Mouse (Mus musculus): ENCODE data around the gene Kcnd2. TPM values are rescaled to one million over a fixed set of nuclear protein-coding genes. Genes with fewer than 3 reads are reported as not detected.
"Not testable (repeated sequence)": the region's sequence is repeated elsewhere in the genome, so short reads cannot be mapped to it uniquely, and the experiment has no call there.

The Kcnd2 gene
- polyA plus RNA-seq, 1 experiment from 2014 or later, result 3.7 TPM

DNA sequence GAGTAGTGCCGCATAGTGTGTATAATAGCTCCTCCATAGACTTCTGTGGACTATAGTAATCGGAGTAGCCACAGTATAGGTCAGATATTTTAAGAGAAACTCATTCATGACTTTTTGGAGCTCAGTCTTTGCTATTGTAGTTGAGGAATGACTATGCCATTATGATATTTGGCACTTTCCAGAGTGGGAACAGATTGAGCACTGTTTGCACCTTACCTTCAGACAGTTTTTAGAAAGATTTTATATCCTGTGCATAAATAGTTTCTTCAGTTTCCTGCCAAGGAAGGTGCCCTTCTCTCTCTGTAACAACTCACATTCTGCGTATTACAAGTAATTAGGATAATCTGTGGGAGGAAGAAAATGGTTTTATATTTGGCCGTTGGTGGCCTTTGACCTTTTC is 89.6 kb downstream of the Kcnd2 start:
- H3K9ac ChIP-seq, result no peak overlapping the region
- H3K4me3 ChIP-seq, result no peak overlapping the region
- 95% methylated on average over 4 of the region's 4 CpGs for WGBS
- no peaks in the 10 kb centered on the region for H3K36me3 ChIP-seq (ENCODE audit: poor library complexity, severe bottlenecking)
- no peaks in the 10 kb centered on the region for H3K27me3 ChIP-seq
- no peaks in the 10 kb centered on the region for H3K9me3 ChIP-seq (replicated peaks)
- H3K4me2 ChIP-seq, result no peak overlapping the region
- 0 out of 2 replicates have a peak, but pooled peaks cover 1% of the 10 kb centered on the region for H3K4me1 ChIP-seq
- H3K27ac ChIP-seq, result no peak overlapping the region
- no peak for ATAC-seq

DNA sequence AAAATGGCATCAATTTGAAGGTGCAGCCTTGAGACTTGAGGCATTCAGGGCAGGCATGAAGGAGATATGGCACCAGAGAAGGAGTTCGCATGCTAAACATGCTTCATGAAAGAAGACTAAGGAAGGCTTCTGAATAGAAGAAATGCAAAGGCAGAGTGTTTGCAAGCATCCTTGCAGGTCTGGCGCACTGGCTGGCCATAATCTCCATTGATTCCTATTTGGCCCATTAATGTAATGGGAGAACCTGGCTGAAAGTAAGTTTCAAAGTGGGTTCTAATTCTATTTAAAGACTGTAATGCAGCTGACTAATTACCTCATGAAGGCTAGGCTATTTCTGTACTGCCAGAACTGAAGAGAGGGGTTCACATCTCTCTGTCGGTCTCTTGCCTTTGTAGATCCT is 94.9 kb downstream of the Kcnd2 start:
- ATAC-seq, result no peak
- no peak overlapping the region for H3K27ac ChIP-seq
- no peak overlapping the region for H3K9ac ChIP-seq
- H3K4me1 ChIP-seq, result 0 out of 2 replicates have a peak, but pooled peaks cover 6% of the 10 kb centered on the region
- no peaks in the 10 kb centered on the region for H3K27me3 ChIP-seq
- no peak overlapping the region for H3K4me2 ChIP-seq
- H3K4me3 ChIP-seq, result no peak overlapping the region
- no peaks in the 10 kb centered on the region for H3K36me3 ChIP-seq (ENCODE audit: poor library complexity, severe bottlenecking)
- WGBS, result 28% methylated on average over 3 of the region's 3 CpGs
- H3K9me3 ChIP-seq (replicated peaks), result no peaks in the 10 kb centered on the region

- ATAC-seq, result no peak
- Histone ChIP-seq H3K4me3 (no peak overlapping the region), H3K4me2 (no peak overlapping the region), H3K27ac (no peak overlapping the region), H3K4me1 (peaks cover 14% of the 10 kb centered on the region), H3K36me3 (ENCODE audit: poor library complexity, severe bottlenecking) (no peaks in the 10 kb centered on the region), H3K27me3 (no peaks in the 10 kb centered on the region), H3K9me3 (replicated peaks) (no peaks in the 10 kb centered on the region), H3K9ac (no peak overlapping the region)
- WGBS, result 82% methylated on average over 6 of the region's 6 CpGs
Measured at GRCm38 (mm10) chr6:21321407-21321806, 106.1 kb downstream of the Kcnd2 start.

DNA sequence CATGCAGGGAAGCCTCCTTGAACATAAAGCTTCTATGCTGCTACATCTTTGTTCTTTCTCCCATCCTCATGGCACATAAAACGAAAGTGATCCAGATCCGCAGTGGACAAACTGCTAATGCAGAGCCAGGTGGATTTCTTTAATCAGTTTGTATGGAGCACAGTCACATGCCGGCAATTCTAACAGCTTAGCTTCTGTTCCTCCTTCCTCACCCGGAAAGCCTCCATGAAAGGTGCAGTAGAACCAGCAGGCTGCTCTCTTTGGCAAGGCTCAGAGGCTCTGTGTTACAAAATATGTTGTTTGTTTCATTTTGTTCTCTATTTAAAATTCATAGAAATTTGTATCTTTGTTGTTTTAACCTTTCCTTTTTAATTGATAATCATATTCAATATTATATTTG is 106.9 kb downstream of the Kcnd2 start:
- no peaks in the 10 kb centered on the region for H3K9me3 ChIP-seq (replicated peaks)
- ATAC-seq, result no peak
- H3K27me3 ChIP-seq, result no peaks in the 10 kb centered on the region
- no peak overlapping the region for H3K4me2 ChIP-seq
- 85% methylated on average over 4 of the region's 4 CpGs for WGBS
- no peaks in the 10 kb centered on the region for H3K36me3 ChIP-seq (ENCODE audit: poor library complexity, severe bottlenecking)
- H3K4me3 ChIP-seq, result no peak overlapping the region
- no peak overlapping the region for H3K9ac ChIP-seq
- H3K27ac ChIP-seq, result no peak overlapping the region
- H3K4me1 ChIP-seq, result peaks cover 22% of the 10 kb centered on the region

DNA sequence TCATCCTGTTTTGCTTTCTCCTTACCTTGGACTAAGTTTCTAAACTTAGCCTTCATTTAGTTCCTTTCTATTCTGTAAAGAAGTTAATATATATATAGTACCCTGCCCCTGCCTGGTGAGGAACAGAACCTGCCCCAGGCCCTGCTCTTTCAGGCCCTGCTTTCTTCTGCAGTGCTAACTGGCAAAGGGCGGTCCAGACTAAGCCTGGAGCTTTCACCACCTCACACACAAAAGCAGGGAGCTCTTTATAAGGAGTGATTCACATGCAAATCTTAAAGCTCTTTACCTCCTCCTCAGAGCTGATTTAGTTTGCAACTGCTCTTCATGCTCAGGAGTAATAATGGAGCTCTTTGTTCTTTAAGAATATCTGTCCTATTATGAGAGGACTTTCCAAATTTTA is 109.9 kb downstream of the Kcnd2 start:
- no peaks in the 10 kb centered on the region for H3K27me3 ChIP-seq
- H3K4me1 ChIP-seq, result peaks cover 28% of the 10 kb centered on the region
- no peaks in the 10 kb centered on the region for H3K36me3 ChIP-seq (ENCODE audit: poor library complexity, severe bottlenecking)
- peak overlapping the region; percentile 73 for H3K27ac ChIP-seq
- no peak overlapping the region for H3K4me3 ChIP-seq
- WGBS, result 4% methylated on average over 1 of the region's 1 CpGs
- no peaks in the 10 kb centered on the region for H3K9me3 ChIP-seq (replicated peaks)
- no peak overlapping the region for H3K9ac ChIP-seq
- no peak overlapping the region for H3K4me2 ChIP-seq
- ATAC-seq, result peak; percentile 92

DNA sequence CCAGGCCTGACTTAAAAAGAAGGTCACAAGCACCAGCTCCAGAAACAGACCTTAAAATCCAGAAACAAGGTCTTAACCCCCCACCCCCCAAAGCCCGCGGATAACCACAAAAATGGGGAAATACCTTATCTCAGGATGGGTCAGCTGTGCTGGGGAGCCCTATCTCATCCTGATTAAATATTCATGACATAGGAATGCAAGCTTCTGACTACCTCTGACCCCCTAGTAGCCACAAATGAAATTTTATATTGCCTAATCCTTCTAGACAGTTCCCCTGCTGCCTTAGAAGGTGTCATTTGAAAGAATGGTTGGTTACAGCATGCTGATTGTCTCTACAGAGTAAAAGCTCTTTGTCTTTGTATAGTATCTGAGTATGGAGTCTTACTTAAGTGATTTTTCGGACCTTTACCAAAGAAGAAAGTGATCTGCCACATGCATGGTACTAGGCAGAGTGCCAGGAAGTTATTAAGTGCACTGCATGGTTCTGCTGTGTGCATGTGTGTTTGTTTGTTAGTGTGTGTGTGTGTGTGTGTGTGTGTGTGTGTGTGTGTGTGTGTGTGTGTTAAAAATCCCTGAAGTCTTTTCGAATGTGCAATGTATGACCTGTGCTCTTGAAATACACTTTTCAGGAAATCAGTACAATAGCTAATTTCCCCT is 111.9 kb downstream of the Kcnd2 start:
- Histone ChIP-seq H3K27me3 (no peaks in the 10 kb centered on the region), H3K4me2 (no peak overlapping the region), H3K4me3 (no peak overlapping the region), H3K4me1 (peaks cover 28% of the 10 kb centered on the region), H3K9me3 (replicated peaks) (no peaks in the 10 kb centered on the region), H3K36me3 (ENCODE audit: poor library complexity, severe bottlenecking) (no peaks in the 10 kb centered on the region), H3K9ac (no peak overlapping the region), H3K27ac (no peak overlapping the region)
- ATAC-seq, result peak; percentile 47
- 47% methylated on average over 4 of the region's 4 CpGs for WGBS

- WGBS, result 78% methylated on average over 3 of the region's 3 CpGs
- not testable (repeated sequence) for ATAC-seq
Measured at GRCm38 (mm10) chr6:21385298-21385697, 170.0 kb downstream of the Kcnd2 start.

GRCm38 (mm10) chr6:21391776-21392175 is 176.5 kb downstream of the Kcnd2 start:
- Histone ChIP-seq H3K27ac (no peak overlapping the region), H3K27me3 (no peaks in the 10 kb centered on the region), H3K4me3 (no peak overlapping the region), H3K4me2 (no peak overlapping the region), H3K36me3 (ENCODE audit: poor library complexity, severe bottlenecking) (no peaks in the 10 kb centered on the region), H3K4me1 (no peaks in the 10 kb centered on the region), H3K9ac (no peak overlapping the region), H3K9me3 (replicated peaks) (no peaks in the 10 kb centered on the region)
- ATAC-seq, result no peak
- WGBS, result 97% methylated on average over 4 of the region's 4 CpGs

More at GRCm38 (mm10) chr6:21385298-21385697, 170.0 kb downstream of the Kcnd2 start:
- H3K27ac ChIP-seq; H3K4me1 ChIP-seq; H3K36me3 ChIP-seq (ENCODE audit: poor library complexity, severe bottlenecking); H3K27me3 ChIP-seq; H3K4me3 ChIP-seq; H3K9me3 ChIP-seq (replicated peaks); H3K4me2 ChIP-seq; H3K9ac ChIP-seq: not testable (repeated sequence)

DNA sequence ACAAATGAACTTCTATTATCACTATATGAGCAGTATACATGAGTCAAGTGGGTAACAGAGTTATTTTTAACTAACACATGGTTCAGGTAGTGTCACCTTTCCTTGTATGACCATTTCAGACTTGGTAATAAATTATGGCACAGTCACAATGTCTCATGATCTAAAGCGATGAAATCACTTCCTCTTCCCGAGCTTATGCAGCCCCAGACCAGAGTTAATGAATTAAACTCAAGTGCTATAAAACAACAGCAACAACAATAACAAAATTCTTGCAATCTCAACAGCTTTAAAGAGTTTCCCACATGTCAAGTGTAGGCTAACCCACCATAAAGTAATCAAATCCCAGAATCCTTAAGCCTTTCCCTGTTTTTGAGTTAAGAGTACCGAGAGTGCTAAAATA is 198.4 kb downstream of the Kcnd2 start:
- Histone ChIP-seq H3K27ac (no peak overlapping the region), H3K27me3 (no peaks in the 10 kb centered on the region), H3K36me3 (ENCODE audit: poor library complexity, severe bottlenecking) (no peaks in the 10 kb centered on the region), H3K4me2 (no peak overlapping the region), H3K9ac (no peak overlapping the region), H3K4me3 (no peak overlapping the region), H3K9me3 (replicated peaks) (no peaks in the 10 kb centered on the region), H3K4me1 (no peaks in the 10 kb centered on the region)
- WGBS, result 97% methylated on average over 3 of the region's 3 CpGs
- ATAC-seq, result no peak

- 66% methylated on average over 6 of the region's 6 CpGs for WGBS
- Histone ChIP-seq H3K27me3 (no peaks in the 10 kb centered on the region), H3K9ac (no peak overlapping the region), H3K36me3 (ENCODE audit: poor library complexity, severe bottlenecking) (no peaks in the 10 kb centered on the region), H3K4me3 (no peak overlapping the region), H3K9me3 (replicated peaks) (no peaks in the 10 kb centered on the region), H3K4me1 (no peaks in the 10 kb centered on the region), H3K4me2 (no peak overlapping the region), H3K27ac (no peak overlapping the region)
- 0 out of 2 replicates have a peak, but pooled peaks have one; percentile 19 for ATAC-seq
Measured at GRCm38 (mm10) chr6:21418246-21418645, 202.9 kb downstream of the Kcnd2 start.

DNA sequence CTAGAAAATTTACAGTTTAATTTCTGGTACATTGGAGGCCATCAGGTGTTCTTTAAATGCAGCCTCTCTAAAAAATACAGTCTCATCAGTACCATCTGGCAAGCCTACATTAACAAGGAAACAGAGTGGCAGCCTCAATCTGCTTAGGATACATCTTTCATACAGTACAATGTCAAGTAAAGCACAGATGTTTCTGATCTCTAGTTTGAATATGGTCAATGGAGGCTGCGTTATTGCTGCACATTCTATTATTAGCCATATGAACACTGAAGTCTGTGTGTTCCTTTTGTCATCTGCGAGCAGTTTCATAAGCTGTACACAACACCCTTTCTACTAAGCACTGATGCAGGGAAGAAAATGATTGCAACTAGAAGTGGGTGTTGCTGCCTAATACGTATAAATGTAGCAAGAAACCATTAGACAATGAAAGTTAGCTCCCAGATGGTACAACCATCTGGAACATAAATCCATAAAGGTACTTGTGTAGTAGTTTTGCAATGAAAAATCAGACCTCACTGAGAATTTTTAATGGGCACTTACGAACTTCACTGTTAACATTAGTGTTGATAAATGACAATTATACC is 209.0 kb downstream of the Kcnd2 start:
- Histone ChIP-seq H3K4me1 (no peaks in the 10 kb centered on the region), H3K36me3 (ENCODE audit: poor library complexity, severe bottlenecking) (no peaks in the 10 kb centered on the region), H3K9me3 (replicated peaks) (no peaks in the 10 kb centered on the region), H3K4me2 (no peak overlapping the region), H3K27ac (no peak overlapping the region), H3K4me3 (no peak overlapping the region), H3K27me3 (no peaks in the 10 kb centered on the region), H3K9ac (no peak overlapping the region)
- peak; percentile 71 for ATAC-seq
- 73% methylated on average over 4 of the region's 4 CpGs for WGBS

- no peak for ATAC-seq
- Histone ChIP-seq H3K36me3 (ENCODE audit: poor library complexity, severe bottlenecking) (no peaks in the 10 kb centered on the region), H3K9ac (no peak overlapping the region), H3K9me3 (replicated peaks) (no peaks in the 10 kb centered on the region), H3K4me2 (no peak overlapping the region), H3K4me3 (no peak overlapping the region), H3K27me3 (no peaks in the 10 kb centered on the region), H3K4me1 (no peaks in the 10 kb centered on the region), H3K27ac (no peak overlapping the region)
- WGBS, result 78% methylated on average over 1 of the region's 1 CpGs
Measured at GRCm38 (mm10) chr6:21431120-21431519, 215.8 kb downstream of the Kcnd2 start.

DNA sequence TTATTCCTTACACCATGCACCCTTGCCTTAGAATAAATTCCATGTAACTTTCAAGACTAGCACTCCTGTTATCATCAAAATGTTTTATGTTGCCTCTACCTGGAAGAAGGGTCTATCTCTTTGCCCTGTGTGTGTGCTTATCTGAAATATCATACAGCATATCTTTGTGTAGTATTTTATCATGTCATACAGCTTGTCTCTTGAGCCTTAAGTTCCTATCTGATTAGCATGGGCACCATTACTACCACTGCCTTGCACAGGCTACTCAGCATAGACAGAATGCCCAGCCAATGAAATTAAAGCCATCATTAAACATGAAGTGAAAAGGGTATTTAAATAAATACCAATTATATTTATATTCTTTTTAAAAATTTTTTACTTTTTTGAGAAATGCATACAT is 249.4 kb downstream of the Kcnd2 start:
- no peaks in the 10 kb centered on the region for H3K4me1 ChIP-seq
- no peak for ATAC-seq
- H3K4me2 ChIP-seq, result no peak overlapping the region
- H3K9me3 ChIP-seq (replicated peaks), result no peaks in the 10 kb centered on the region
- no peaks in the 10 kb centered on the region for H3K27me3 ChIP-seq
- no peak overlapping the region for H3K9ac ChIP-seq
- no peak overlapping the region for H3K27ac ChIP-seq
- no peak overlapping the region for H3K4me3 ChIP-seq
- no peaks in the 10 kb centered on the region for H3K36me3 ChIP-seq (ENCODE audit: poor library complexity, severe bottlenecking)

All from forebrain, embryonic 13.5 days (tissue).